Mouse (Mus musculus): ENCODE measurements around the gene Vps4b. TPM values are rescaled to one million over a fixed set of nuclear protein-coding genes. Genes with fewer than 3 reads are reported as not detected.

The Vps4b gene
- total RNA-seq (2015; ENCODE audit: low replicate concordance) (35.9 and 101 TPM in 2 replicates), total RNA-seq (2017; ENCODE audit: low replicate concordance) (50.0 and 56.3 TPM in 2 replicates)

- peak; percentile 99 for ATAC-seq (replicated peaks; ENCODE audit: low FRiP score, poor library complexity, severe bottlenecking)
Observed at GRCm38 (mm10) chr1:106796542-106796924, at the start of gene Vps4b. Gene Vps4b, minus strand, starts transcription at chr1:106796728.

- ATAC-seq (replicated peaks; ENCODE audit: low FRiP score, poor library complexity, severe bottlenecking): no peak
Observed at GRCm38 (mm10) chr1:106828784-106829183, 32.3 kb upstream of the Vps4b start.

GRCm38 (mm10) chr1:106822297-106822696, 25.8 kb upstream of the Vps4b start:
- no peak for ATAC-seq (replicated peaks; ENCODE audit: low FRiP score, poor library complexity, severe bottlenecking)

GRCm38 (mm10) chr1:106818323-106818722, 21.8 kb upstream of the Vps4b start:
- ATAC-seq (replicated peaks; ENCODE audit: low FRiP score, poor library complexity, severe bottlenecking): no peak

GRCm38 (mm10) chr1:106816766-106817165, 20.2 kb upstream of the Vps4b start:
- ATAC-seq (replicated peaks; ENCODE audit: low FRiP score, poor library complexity, severe bottlenecking): no peak

GRCm38 (mm10) chr1:106815265-106815664, 18.7 kb upstream of the Vps4b start:
- no peak for ATAC-seq (replicated peaks; ENCODE audit: low FRiP score, poor library complexity, severe bottlenecking)

- ATAC-seq (replicated peaks; ENCODE audit: low FRiP score, poor library complexity, severe bottlenecking): no peak
Observed at GRCm38 (mm10) chr1:106814864-106815263, 18.3 kb upstream of the Vps4b start.

- no peak for ATAC-seq (replicated peaks; ENCODE audit: low FRiP score, poor library complexity, severe bottlenecking)
Observed at GRCm38 (mm10) chr1:106799931-106800330, 3.4 kb upstream of the Vps4b start.

GRCm38 (mm10) chr1:106799406-106799805, 2.9 kb upstream of the Vps4b start:
- ATAC-seq (replicated peaks; ENCODE audit: low FRiP score, poor library complexity, severe bottlenecking): no peak

- ATAC-seq (replicated peaks; ENCODE audit: low FRiP score, poor library complexity, severe bottlenecking): peak; percentile 34
Observed at GRCm38 (mm10) chr1:106796987-106797779, 655 bp upstream of the Vps4b start.

GRCm38 (mm10) chr1:106795634-106796541, 640 bp downstream of the Vps4b start:
- peak; percentile 77 for ATAC-seq (replicated peaks; ENCODE audit: low FRiP score, poor library complexity, severe bottlenecking)

GRCm38 (mm10) chr1:106774896-106775295, 21.6 kb downstream of the Vps4b start:
- no peak for ATAC-seq (replicated peaks; ENCODE audit: low FRiP score, poor library complexity, severe bottlenecking)

GRCm38 (mm10) chr1:106774092-106774491, 22.4 kb downstream of the Vps4b start:
- ATAC-seq (replicated peaks; ENCODE audit: low FRiP score, poor library complexity, severe bottlenecking): no peak

GRCm38 (mm10) chr1:106768773-106769172, 27.8 kb downstream of the Vps4b start:
- no peak for ATAC-seq (replicated peaks; ENCODE audit: low FRiP score, poor library complexity, severe bottlenecking)

- no peak for ATAC-seq (replicated peaks; ENCODE audit: low FRiP score, poor library complexity, severe bottlenecking)
Observed at GRCm38 (mm10) chr1:106765771-106766170, 30.8 kb downstream of the Vps4b start.

GRCm38 (mm10) chr1:106764846-106765245, 31.7 kb downstream of the Vps4b start:
- ATAC-seq (replicated peaks; ENCODE audit: low FRiP score, poor library complexity, severe bottlenecking): no peak

- ATAC-seq (replicated peaks; ENCODE audit: low FRiP score, poor library complexity, severe bottlenecking): no peak
Observed at GRCm38 (mm10) chr1:106764281-106764680, 32.2 kb downstream of the Vps4b start.

GRCm38 (mm10) chr1:106760750-106761149, 35.8 kb downstream of the Vps4b start:
- no peak for ATAC-seq (replicated peaks; ENCODE audit: low FRiP score, poor library complexity, severe bottlenecking)

- ATAC-seq (replicated peaks; ENCODE audit: low FRiP score, poor library complexity, severe bottlenecking): peak; percentile 98
Observed at GRCm38 (mm10) chr1:106759572-106760435, 36.7 kb downstream of the Vps4b start, which contains the start of gene Kdsr. Gene Kdsr, minus strand, starts transcription at chr1:106759727.
